Mouse (Mus musculus): Measurements from ENCODE around the gene Dpp7. TPM values are rescaled to one million over a fixed set of nuclear protein-coding genes. Genes with fewer than 3 reads are reported as not detected.
A peak's percentile ranks its signal among the peaks of the same experiment; 100 is the strongest.

Gene Dpp7
- polyA plus RNA-seq, 1 experiment from 2014 or later = 10.6 TPM

GRCm38 (mm10) chr2:25305587-25306359 is 50.4 kb downstream of the Dpp7 start:
- 45% methylated on average over 14 of the region's 14 CpGs for WGBS
- ATAC-seq (replicated peaks; ENCODE audit: extremely low read depth, insufficient read depth, low FRiP score) = no peak
- Histone ChIP-seq H3K4me2 (ENCODE audit: low read depth, low read length) (no peak overlapping the region), H3K36me3 (ENCODE audit: control insufficient read depth, insufficient read depth) (no peaks in the 10 kb centered on the region), H3K4me1 (ENCODE audit: control insufficient read depth, insufficient read depth, low read length) (0 out of 2 replicates have a peak, but pooled peaks cover 3% of the 10 kb centered on the region), H3K9me3 (replicated peaks; ENCODE audit: control insufficient read depth, low read length) (no peaks in the 10 kb centered on the region), H3K9ac (ENCODE audit: low read length) (no peak overlapping the region), H3K4me3 (ENCODE audit: low read length) (no peak overlapping the region; the same call in 1 of the 2 replicates), H3K27me3 (ENCODE audit: control insufficient read depth, insufficient read depth, low read length) (peaks cover 55% of the 10 kb centered on the region), H3K27ac (ENCODE audit: low read length) (no peak overlapping the region)

- peak overlapping the region; percentile 35; the same call in 1 of the 2 replicates for H3K9ac ChIP-seq (ENCODE audit: low read length)
- H3K4me3 ChIP-seq (ENCODE audit: low read length) = peak overlapping the region; percentile 51
- H3K4me2 ChIP-seq (ENCODE audit: low read depth, low read length) = peak overlapping the region; percentile 80
- H3K36me3 ChIP-seq (ENCODE audit: control insufficient read depth, insufficient read depth) = no peaks in the 10 kb centered on the region
- H3K9me3 ChIP-seq (replicated peaks; ENCODE audit: control insufficient read depth, low read length) = no peaks in the 10 kb centered on the region
- peaks cover 49% of the 10 kb centered on the region for H3K27me3 ChIP-seq (ENCODE audit: control insufficient read depth, insufficient read depth, low read length)
- no peak overlapping the region for H3K27ac ChIP-seq (ENCODE audit: low read length)
- WGBS = 3% methylated on average over 43 of the region's 45 CpGs
- no peak for ATAC-seq (replicated peaks; ENCODE audit: extremely low read depth, insufficient read depth, low FRiP score)
- 0 out of 2 replicates have a peak, but pooled peaks cover 3% of the 10 kb centered on the region for H3K4me1 ChIP-seq (ENCODE audit: control insufficient read depth, insufficient read depth, low read length)
Observed at GRCm38 (mm10) chr2:25304657-25305541, 51.3 kb downstream of the Dpp7 start.

GRCm38 (mm10) chr2:25303931-25304656 is 52.1 kb downstream of the Dpp7 start:
- Histone ChIP-seq H3K36me3 (ENCODE audit: control insufficient read depth, insufficient read depth) (no peaks in the 10 kb centered on the region), H3K4me1 (ENCODE audit: control insufficient read depth, insufficient read depth, low read length) (0 out of 2 replicates have a peak, but pooled peaks cover 3% of the 10 kb centered on the region), H3K27me3 (ENCODE audit: control insufficient read depth, insufficient read depth, low read length) (peaks cover 49% of the 10 kb centered on the region), H3K9me3 (replicated peaks; ENCODE audit: control insufficient read depth, low read length) (no peaks in the 10 kb centered on the region), H3K4me2 (ENCODE audit: low read depth, low read length) (no peak overlapping the region), H3K9ac (ENCODE audit: low read length) (no peak overlapping the region), H3K27ac (ENCODE audit: low read length) (no peak overlapping the region), H3K4me3 (ENCODE audit: low read length) (no peak overlapping the region)
- WGBS = 69% methylated on average over 7 of the region's 7 CpGs
- ATAC-seq (replicated peaks; ENCODE audit: extremely low read depth, insufficient read depth, low FRiP score) = no peak

- no peak overlapping the region for H3K4me3 ChIP-seq (ENCODE audit: low read length)
- ATAC-seq (replicated peaks; ENCODE audit: extremely low read depth, insufficient read depth, low FRiP score) = no peak
- H3K4me1 ChIP-seq (ENCODE audit: control insufficient read depth, insufficient read depth, low read length) = 0 out of 2 replicates have a peak, but pooled peaks cover 3% of the 10 kb centered on the region
- H3K9ac ChIP-seq (ENCODE audit: low read length) = no peak overlapping the region
- no peaks in the 10 kb centered on the region for H3K36me3 ChIP-seq (ENCODE audit: control insufficient read depth, insufficient read depth)
- H3K9me3 ChIP-seq (replicated peaks; ENCODE audit: control insufficient read depth, low read length) = no peaks in the 10 kb centered on the region
- H3K4me2 ChIP-seq (ENCODE audit: low read depth, low read length) = no peak overlapping the region
- H3K27ac ChIP-seq (ENCODE audit: low read length) = no peak overlapping the region
- H3K27me3 ChIP-seq (ENCODE audit: control insufficient read depth, insufficient read depth, low read length) = peaks cover 43% of the 10 kb centered on the region
- 68% methylated on average over 3 of the region's 3 CpGs for WGBS
Observed at GRCm38 (mm10) chr2:25303452-25303851, 52.7 kb downstream of the Dpp7 start.

Other genes with a start within 250 kb of the Dpp7 start
- gene Nrarp, start 175.6 kb downstream of the Dpp7 start, polyA plus RNA-seq (2015; fragmentation: Nextera tagmentation; extraction: Ambion mirVana) = 16.2 and 18.1 TPM in 2 replicates
- gene Tor4a, start 159.5 kb downstream of the Dpp7 start, polyA plus RNA-seq (2015; fragmentation: Nextera tagmentation; extraction: Ambion mirVana) = 8.5 and 10.0 TPM in 2 replicates
- gene Nelfb, start 144.9 kb downstream of the Dpp7 start, polyA plus RNA-seq (2015; fragmentation: Nextera tagmentation; extraction: Ambion mirVana) = 79.1 and 81.9 TPM in 2 replicates
- not detected in 2 replicates for gene Stpg3, start 141.7 kb downstream of the Dpp7 start, polyA plus RNA-seq (2015; fragmentation: Nextera tagmentation; extraction: Ambion mirVana)
- gene Fam166a, start 137.6 kb downstream of the Dpp7 start, polyA plus RNA-seq (2015; fragmentation: Nextera tagmentation; extraction: Ambion mirVana) = 1.1 TPM in 1 of 2 replicates, not detected in the other
- 474 and 482 TPM in 2 replicates for gene Tubb4b, start 131.7 kb downstream of the Dpp7 start, polyA plus RNA-seq (2015; fragmentation: Nextera tagmentation; extraction: Ambion mirVana)
- gene Slc34a3, start 122.0 kb downstream of the Dpp7 start, polyA plus RNA-seq (2015; fragmentation: Nextera tagmentation; extraction: Ambion mirVana) = not detected in 2 replicates
- gene Rnf224, start 119.6 kb downstream of the Dpp7 start, polyA plus RNA-seq (2015; fragmentation: Nextera tagmentation; extraction: Ambion mirVana) = not detected in 2 replicates
- gene Rnf208, start 114.1 kb downstream of the Dpp7 start, polyA plus RNA-seq (2015; fragmentation: Nextera tagmentation; extraction: Ambion mirVana) = 3.7 and 5.2 TPM in 2 replicates
- gene Cysrt1, start 113.9 kb downstream of the Dpp7 start, polyA plus RNA-seq (2015; fragmentation: Nextera tagmentation; extraction: Ambion mirVana) = 0.17 TPM in 1 of 2 replicates, not detected in the other
- gene AL732309.1, start 109.5 kb downstream of the Dpp7 start, polyA plus RNA-seq (2015; fragmentation: Nextera tagmentation; extraction: Ambion mirVana) = 2.2 and 3.1 TPM in 2 replicates
- 15.1 and 16.4 TPM in 2 replicates for gene Tmem203, start 100.9 kb downstream of the Dpp7 start, polyA plus RNA-seq (2015; fragmentation: Nextera tagmentation; extraction: Ambion mirVana)
- gene Tprn, start 93.7 kb downstream of the Dpp7 start, polyA plus RNA-seq (2015; fragmentation: Nextera tagmentation; extraction: Ambion mirVana) = 4.3 and 5.9 TPM in 2 replicates
- 154 and 157 TPM in 2 replicates for gene Ssna1, start 83.9 kb downstream of the Dpp7 start, polyA plus RNA-seq (2015; fragmentation: Nextera tagmentation; extraction: Ambion mirVana)
- gene Anapc2, start 83.9 kb downstream of the Dpp7 start, polyA plus RNA-seq (2015; fragmentation: Nextera tagmentation; extraction: Ambion mirVana) = 80.5 and 86.6 TPM in 2 replicates
- gene Tmem210, start 68.2 kb downstream of the Dpp7 start, polyA plus RNA-seq (2015; fragmentation: Nextera tagmentation; extraction: Ambion mirVana) = not detected in 2 replicates
- gene Lrrc26, start 66.4 kb downstream of the Dpp7 start, polyA plus RNA-seq (2015; fragmentation: Nextera tagmentation; extraction: Ambion mirVana) = 0.89 and 1.2 TPM in 2 replicates
- gene Grin1, start 37.2 kb downstream of the Dpp7 start, polyA plus RNA-seq (2015; fragmentation: Nextera tagmentation; extraction: Ambion mirVana) = 0.14 TPM in 1 of 2 replicates, not detected in the other
- gene Man1b1, start 24.0 kb downstream of the Dpp7 start, polyA plus RNA-seq (2015; fragmentation: Nextera tagmentation; extraction: Ambion mirVana) = 24.7 and 28.4 TPM in 2 replicates
- gene Uap1l1, start 9.3 kb upstream of the Dpp7 start, polyA plus RNA-seq (2015; fragmentation: Nextera tagmentation; extraction: Ambion mirVana) = 18.8 and 19.3 TPM in 2 replicates
- 21.1 and 22.5 TPM in 2 replicates for gene Sapcd2, start 16.0 kb upstream of the Dpp7 start, polyA plus RNA-seq (2015; fragmentation: Nextera tagmentation; extraction: Ambion mirVana)
- gene Entpd2, start 39.5 kb upstream of the Dpp7 start, polyA plus RNA-seq (2015; fragmentation: Nextera tagmentation; extraction: Ambion mirVana) = 3.4 and 4.0 TPM in 2 replicates
- 30.8 TPM in 2 replicates for gene Npdc1, start 43.0 kb upstream of the Dpp7 start, polyA plus RNA-seq (2015; fragmentation: Nextera tagmentation; extraction: Ambion mirVana)
- 0.35 and 0.46 TPM in 2 replicates for gene Fut7, start 66.9 kb upstream of the Dpp7 start, polyA plus RNA-seq (2015; fragmentation: Nextera tagmentation; extraction: Ambion mirVana)
- 5.4 and 5.8 TPM in 2 replicates for gene Abca2, start 72.3 kb upstream of the Dpp7 start, polyA plus RNA-seq (2015; fragmentation: Nextera tagmentation; extraction: Ambion mirVana)
- 8.0 and 17.9 TPM in 2 replicates for gene Clic3, start 100.5 kb upstream of the Dpp7 start, polyA plus RNA-seq (2015; fragmentation: Nextera tagmentation; extraction: Ambion mirVana)
- gene Paxx, start 104.7 kb upstream of the Dpp7 start, polyA plus RNA-seq (2015; fragmentation: Nextera tagmentation; extraction: Ambion mirVana) = 37.6 and 40.4 TPM in 2 replicates
- gene Ptgds, start 113.7 kb upstream of the Dpp7 start, polyA plus RNA-seq (2015; fragmentation: Nextera tagmentation; extraction: Ambion mirVana) = 192 and 202 TPM in 2 replicates
- not detected in 2 replicates for gene Lcn12, start 137.6 kb upstream of the Dpp7 start, polyA plus RNA-seq (2015; fragmentation: Nextera tagmentation; extraction: Ambion mirVana)
- 92.1 and 97.8 TPM in 2 replicates for gene Fbxw5, start 144.4 kb upstream of the Dpp7 start, polyA plus RNA-seq (2015; fragmentation: Nextera tagmentation; extraction: Ambion mirVana)
- 3.9 and 4.3 TPM in 2 replicates for gene C8g, start 145.4 kb upstream of the Dpp7 start, polyA plus RNA-seq (2015; fragmentation: Nextera tagmentation; extraction: Ambion mirVana)
- 27.0 and 27.3 TPM in 2 replicates for gene Traf2, start 190.6 kb upstream of the Dpp7 start, polyA plus RNA-seq (2015; fragmentation: Nextera tagmentation; extraction: Ambion mirVana)
- 288 and 303 TPM in 2 replicates for gene Edf1, start 201.5 kb upstream of the Dpp7 start, polyA plus RNA-seq (2015; fragmentation: Nextera tagmentation; extraction: Ambion mirVana)
- 2.7 and 19.0 TPM in 2 replicates for gene Mamdc4, start 218.5 kb upstream of the Dpp7 start, polyA plus RNA-seq (2015; fragmentation: Nextera tagmentation; extraction: Ambion mirVana)
- 180 and 190 TPM in 2 replicates for gene Phpt1, start 218.9 kb upstream of the Dpp7 start, polyA plus RNA-seq (2015; fragmentation: Nextera tagmentation; extraction: Ambion mirVana)
- 0.05 and 0.10 TPM in 2 replicates for gene Ajm1, start 225.4 kb upstream of the Dpp7 start, polyA plus RNA-seq (2015; fragmentation: Nextera tagmentation; extraction: Ambion mirVana)

All from heart, embryonic 16.5 days (tissue).